Mouse (Mus musculus) kidney, embryonic 14.5 days (tissue): ENCODE measurements around the gene Myd88. TPM values are rescaled to one million over a fixed set of nuclear protein-coding genes. Genes with fewer than 3 reads are reported as not detected.

Experiments used
- ATAC-seq: fragments of 200-750 bp; cut with Nextera tagmentation; 2 replicates; pipeline ENCODE4 v1.8.0; 2017; ENCODE audit warnings: moderate number of reproducible peaks, mild to moderate bottlenecking, moderate TSS enrichment, moderate library complexity; ENCODE audit not compliant: low FRiP score, low TSS enrichment
- H3K27ac ChIP-seq: fragments of 300-500 bp; sonication (generic); 2 replicates; pipeline ENCODE4 v1.5.1; 2014; ENCODE audit warnings: low read depth, mild to moderate bottlenecking, low read length, moderate library complexity, mixed read lengths
- H3K27me3 ChIP-seq: fragments of 300-500 bp; sonication (generic); 2 replicates; pipeline ENCODE4 v1.6.1; 2014; ENCODE audit warnings: mild to moderate bottlenecking, low read length; ENCODE audit not compliant: control insufficient read depth, insufficient read depth
- H3K36me3 ChIP-seq: fragments of 300-500 bp; sonication (generic); 2 replicates; pipeline ENCODE4 v1.6.1; 2014; ENCODE audit warnings: low read length, mixed read lengths; ENCODE audit not compliant: control insufficient read depth, insufficient read depth
- H3K4me1 ChIP-seq: fragments of 300-500 bp; sonication (generic); 2 replicates; pipeline ENCODE4 v1.6.1; 2014; ENCODE audit warnings: low read length, mixed read lengths; ENCODE audit not compliant: control insufficient read depth, insufficient read depth
- H3K4me2 ChIP-seq: fragments of 300-500 bp; sonication (generic); replicated peaks from 2 replicates; pipeline ENCODE4 v1.6.1; 2014; ENCODE audit warnings: low read depth, mild to moderate bottlenecking, low read length
- H3K4me3 ChIP-seq: fragments of 300-500 bp; sonication (generic); 2 replicates; pipeline ENCODE4 v1.5.1; 2014; ENCODE audit warnings: mild to moderate bottlenecking, low read length
- H3K9ac ChIP-seq: fragments of 300-500 bp; sonication (generic); 2 replicates; pipeline ENCODE4 v1.6.1; 2014; ENCODE audit warnings: low read depth, mild to moderate bottlenecking, low read length, moderate library complexity
- H3K9me3 ChIP-seq: fragments of 300-500 bp; sonication (generic); 2 replicates; pipeline ENCODE4 v1.6.1; 2016; ENCODE audit warnings: low read length; ENCODE audit not compliant: control insufficient read depth
- WGBS: fragments of 180-500 bp; shearing (Covaris S2); extraction: QIAGEN DNeasy Blood & Tissue Kit; methylation state at CpG from one replicate; pipeline ENCODE4 v1.1.7; 2014; 5-methylcytosine and 5-hydroxymethylcytosine counted together
- polyA plus RNA-seq: library from polyadenylated mRNA; unstranded; fragments of >200 nt; fragmentation: Nextera tagmentation; extraction: Ambion mirVana; gene quantifications from 2 replicates; pipeline ENCODE4 v1.2.1, GENCODE M21; 2014

Gene Myd88
- polyA plus RNA-seq, 1 experiment from 2014 or later: 21.3 TPM

- no peaks in the 10 kb centered on the region; the same call in 1 of the 2 replicates for H3K4me1 ChIP-seq
- no peaks in the 10 kb centered on the region for H3K27me3 ChIP-seq
- no peak overlapping the region for H3K4me3 ChIP-seq
- 67% methylated on average over 10 of the region's 10 CpGs for WGBS
- no peak overlapping the region for H3K4me2 ChIP-seq
- no peak for ATAC-seq
- no peak overlapping the region for H3K9ac ChIP-seq
- peaks cover 36% of the 10 kb centered on the region for H3K36me3 ChIP-seq
- peak overlapping the region; percentile 51; the same call in 1 of the 2 replicates for H3K27ac ChIP-seq
- no peaks in the 10 kb centered on the region for H3K9me3 ChIP-seq
Observed at GRCm38 (mm10) chr9:119350947-119351705, 9.9 kb upstream of the Myd88 start.

GRCm38 (mm10) chr9:119350531-119350930 is 9.3 kb upstream of the Myd88 start:
- ATAC-seq: peak; percentile 13; the same call in 1 of the 2 replicates
- H3K4me1 ChIP-seq: no peaks in the 10 kb centered on the region; the same call in 1 of the 2 replicates
- WGBS: 43% methylated on average over 3 of the region's 3 CpGs
- no peak overlapping the region for H3K4me3 ChIP-seq
- H3K27me3 ChIP-seq: no peaks in the 10 kb centered on the region
- no peak overlapping the region for H3K9ac ChIP-seq
- peaks cover 41% of the 10 kb centered on the region for H3K36me3 ChIP-seq
- no peaks in the 10 kb centered on the region for H3K9me3 ChIP-seq
- no peak overlapping the region for H3K4me2 ChIP-seq
- H3K27ac ChIP-seq: peak overlapping the region; percentile 51; the same call in 1 of the 2 replicates

GRCm38 (mm10) chr9:119346376-119346775 is 5.2 kb upstream of the Myd88 start:
- H3K9ac ChIP-seq: no peak overlapping the region
- no peak overlapping the region for H3K27ac ChIP-seq
- WGBS: 88% methylated on average over 8 of the region's 8 CpGs
- H3K36me3 ChIP-seq: peaks cover 66% of the 10 kb centered on the region
- no peaks in the 10 kb centered on the region for H3K27me3 ChIP-seq
- no peak for ATAC-seq
- no peak overlapping the region for H3K4me2 ChIP-seq
- H3K4me3 ChIP-seq: no peak overlapping the region
- no peaks in the 10 kb centered on the region for H3K9me3 ChIP-seq
- peaks cover 11% of the 10 kb centered on the region; the same call in 1 of the 2 replicates for H3K4me1 ChIP-seq

- Histone ChIP-seq H3K36me3 (peaks cover 45% of the 10 kb centered on the region), H3K4me1 (peaks cover 19% of the 10 kb centered on the region), H3K9ac (no peak overlapping the region), H3K4me2 (no peak overlapping the region; the same call in 1 of the 2 replicates), H3K27ac (no peak overlapping the region), H3K27me3 (no peaks in the 10 kb centered on the region), H3K4me3 (no peak overlapping the region), H3K9me3 (no peaks in the 10 kb centered on the region)
- no peak for ATAC-seq
- WGBS: 88% methylated on average over 7 of the region's 7 CpGs
Observed at GRCm38 (mm10) chr9:119342728-119343127, 1.5 kb upstream of the Myd88 start.

- Histone ChIP-seq H3K4me3 (peak overlapping the region; percentile 74), H3K27ac (peak overlapping the region; percentile 94), H3K4me2 (peak overlapping the region; percentile 91), H3K9ac (peak overlapping the region; percentile 73; the same call in 1 of the 2 replicates), H3K36me3 (peaks cover 23% of the 10 kb centered on the region), H3K27me3 (no peaks in the 10 kb centered on the region), H3K4me1 (peaks cover 19% of the 10 kb centered on the region), H3K9me3 (no peaks in the 10 kb centered on the region)
- 2% methylated on average over 8 of the region's 8 CpGs for WGBS
- ATAC-seq: no peak
Observed at GRCm38 (mm10) chr9:119340212-119340580, 1.0 kb downstream of the Myd88 start.

GRCm38 (mm10) chr9:119339558-119340211 is 1.5 kb downstream of the Myd88 start, which contains the start of gene Acaa1a:
Gene Acaa1a, plus strand, starts transcription at chr9:119339676.
- H3K4me1 ChIP-seq: peaks cover 19% of the 10 kb centered on the region
- H3K27ac ChIP-seq: peak within 1 kb of the TSS; percentile 94
- no peak for ATAC-seq
- H3K27me3 ChIP-seq: no peaks in the 10 kb centered on the region
- WGBS: under 1% methylated on average over 43 of the region's 43 CpGs
- H3K36me3 ChIP-seq: peaks cover 18% of the 10 kb centered on the region
- H3K9me3 ChIP-seq: no peaks in the 10 kb centered on the region
- H3K9ac ChIP-seq: peak within 1 kb of the TSS; percentile 73
- peak within 1 kb of the TSS; percentile 91 for H3K4me2 ChIP-seq
- peak within 1 kb of the TSS; percentile 74 for H3K4me3 ChIP-seq

GRCm38 (mm10) chr9:119339106-119339505 is 2.1 kb downstream of the Myd88 start:
- Histone ChIP-seq H3K9ac (peak overlapping the region; percentile 73; the same call in 1 of the 2 replicates), H3K27me3 (no peaks in the 10 kb centered on the region), H3K9me3 (no peaks in the 10 kb centered on the region), H3K4me3 (peak overlapping the region; percentile 74), H3K27ac (no peak overlapping the region), H3K4me2 (peak overlapping the region; percentile 91), H3K4me1 (peaks cover 19% of the 10 kb centered on the region), H3K36me3 (peaks cover 12% of the 10 kb centered on the region; the same call in 1 of the 2 replicates)
- 48% methylated on average over 7 of the region's 7 CpGs for WGBS
- ATAC-seq: no peak

GRCm38 (mm10) chr9:119338350-119338749 is 2.9 kb downstream of the Myd88 start:
- no peaks in the 10 kb centered on the region for H3K9me3 ChIP-seq
- ATAC-seq: no peak

GRCm38 (mm10) chr9:119337842-119338241 is 3.4 kb downstream of the Myd88 start:
- ATAC-seq: no peak
- 75% methylated on average over 14 of the region's 14 CpGs for WGBS
- H3K4me2 ChIP-seq: no peak overlapping the region

More at GRCm38 (mm10) chr9:119338350-119338749, 2.9 kb downstream of the Myd88 start:
- Histone ChIP-seq H3K9ac (no peak overlapping the region), H3K36me3 (peaks cover 5% of the 10 kb centered on the region; the same call in 1 of the 2 replicates), H3K4me3 (no peak overlapping the region), H3K4me1 (peaks cover 19% of the 10 kb centered on the region), H3K4me2 (no peak overlapping the region), H3K27me3 (no peaks in the 10 kb centered on the region), H3K27ac (no peak overlapping the region)
- 92% methylated on average over 3 of the region's 3 CpGs for WGBS

More at GRCm38 (mm10) chr9:119337842-119338241, 3.4 kb downstream of the Myd88 start:
- Histone ChIP-seq H3K36me3 (no peaks in the 10 kb centered on the region; the same call in 1 of the 2 replicates), H3K9ac (no peak overlapping the region), H3K27me3 (no peaks in the 10 kb centered on the region), H3K27ac (no peak overlapping the region), H3K4me3 (no peak overlapping the region), H3K4me1 (peaks cover 19% of the 10 kb centered on the region), H3K9me3 (no peaks in the 10 kb centered on the region)
